Mouse (Mus musculus): ENCODE measurements around the gene Cenps. TPM values are rescaled to one million over a fixed set of nuclear protein-coding genes. Genes with fewer than 3 reads are reported as not detected.
A peak's percentile ranks its signal among the peaks of the same experiment; 100 is the strongest.

Cenps gene
- polyA plus RNA-seq, 1 experiment from 2014 or later: 21.9 TPM

GRCm38 (mm10) chr4:149154859-149155258 is 17.4 kb upstream of the Cenps start:
- WGBS: over 99% methylated on average over 7 of the region's 7 CpGs
- Histone ChIP-seq H3K27me3 (no peaks in the 10 kb centered on the region), H3K27ac (replicated peaks) (no peak overlapping the region), H3K9me3 (no peaks in the 10 kb centered on the region), H3K4me1 (no peaks in the 10 kb centered on the region), H3K4me3 (no peak overlapping the region), H3K36me3 (peaks cover 87% of the 10 kb centered on the region), H3K4me2 (replicated peaks) (no peak overlapping the region), H3K9ac (replicated peaks) (no peak overlapping the region)
- ATAC-seq (replicated peaks): no peak

GRCm38 (mm10) chr4:149150721-149151120 is 13.3 kb upstream of the Cenps start:
- Histone ChIP-seq H3K36me3 (peaks cover 60% of the 10 kb centered on the region), H3K9ac (replicated peaks) (no peak overlapping the region), H3K27me3 (no peaks in the 10 kb centered on the region), H3K27ac (replicated peaks) (no peak overlapping the region), H3K4me2 (replicated peaks) (no peak overlapping the region), H3K4me3 (no peak overlapping the region), H3K9me3 (no peaks in the 10 kb centered on the region), H3K4me1 (no peaks in the 10 kb centered on the region)
- no peak for ATAC-seq (replicated peaks)
- 92% methylated on average over 11 of the region's 11 CpGs for WGBS

- Histone ChIP-seq H3K27ac (replicated peaks) (no peak overlapping the region), H3K9me3 (no peaks in the 10 kb centered on the region), H3K4me3 (no peak overlapping the region), H3K9ac (replicated peaks) (no peak overlapping the region), H3K36me3 (peaks cover 55% of the 10 kb centered on the region), H3K4me2 (replicated peaks) (no peak overlapping the region), H3K27me3 (no peaks in the 10 kb centered on the region), H3K4me1 (no peaks in the 10 kb centered on the region)
- WGBS: 91% methylated on average over 11 of the region's 11 CpGs
- ATAC-seq (replicated peaks): no peak
Observed at GRCm38 (mm10) chr4:149150256-149150655, 12.8 kb upstream of the Cenps start.

- Histone ChIP-seq H3K27me3 (no peaks in the 10 kb centered on the region), H3K36me3 (peaks cover 49% of the 10 kb centered on the region), H3K9me3 (no peaks in the 10 kb centered on the region), H3K4me2 (replicated peaks) (no peak overlapping the region), H3K27ac (replicated peaks) (no peak overlapping the region), H3K4me3 (no peak overlapping the region), H3K4me1 (peaks cover 1% of the 10 kb centered on the region; the same call in 1 of the 2 replicates), H3K9ac (replicated peaks) (no peak overlapping the region)
- no peak for ATAC-seq (replicated peaks)
- 81% methylated on average over 7 of the region's 7 CpGs for WGBS
Observed at GRCm38 (mm10) chr4:149149611-149150010, 12.2 kb upstream of the Cenps start.

GRCm38 (mm10) chr4:149149196-149149595 is 11.8 kb upstream of the Cenps start:
- no peaks in the 10 kb centered on the region for H3K9me3 ChIP-seq
- H3K4me1 ChIP-seq: peaks cover 3% of the 10 kb centered on the region; the same call in 1 of the 2 replicates
- H3K4me3 ChIP-seq: no peak overlapping the region
- no peak overlapping the region for H3K4me2 ChIP-seq (replicated peaks)
- no peaks in the 10 kb centered on the region for H3K27me3 ChIP-seq
- 87% methylated on average over 9 of the region's 9 CpGs for WGBS
- no peak overlapping the region for H3K9ac ChIP-seq (replicated peaks)
- no peak for ATAC-seq (replicated peaks)
- H3K36me3 ChIP-seq: peaks cover 45% of the 10 kb centered on the region
- no peak overlapping the region for H3K27ac ChIP-seq (replicated peaks)

- Histone ChIP-seq H3K4me3 (no peak overlapping the region), H3K9me3 (no peaks in the 10 kb centered on the region), H3K9ac (replicated peaks) (no peak overlapping the region), H3K27me3 (no peaks in the 10 kb centered on the region), H3K4me2 (replicated peaks) (no peak overlapping the region), H3K4me1 (peaks cover 3% of the 10 kb centered on the region; the same call in 1 of the 2 replicates), H3K27ac (replicated peaks) (no peak overlapping the region), H3K36me3 (peaks cover 34% of the 10 kb centered on the region)
- 78% methylated on average over 4 of the region's 4 CpGs for WGBS
- no peak for ATAC-seq (replicated peaks)
Observed at GRCm38 (mm10) chr4:149148084-149148483, 10.7 kb upstream of the Cenps start.

GRCm38 (mm10) chr4:149147528-149147927 is 10.1 kb upstream of the Cenps start:
- Histone ChIP-seq H3K4me2 (replicated peaks) (no peak overlapping the region), H3K9me3 (no peaks in the 10 kb centered on the region), H3K9ac (replicated peaks) (no peak overlapping the region), H3K4me1 (peaks cover 3% of the 10 kb centered on the region; the same call in 1 of the 2 replicates), H3K27me3 (no peaks in the 10 kb centered on the region), H3K4me3 (no peak overlapping the region), H3K36me3 (peaks cover 28% of the 10 kb centered on the region), H3K27ac (replicated peaks) (no peak overlapping the region)
- ATAC-seq (replicated peaks): no peak
- 87% methylated on average over 7 of the region's 7 CpGs for WGBS

- Histone ChIP-seq H3K9me3 (no peaks in the 10 kb centered on the region), H3K4me2 (replicated peaks) (no peak overlapping the region), H3K27ac (replicated peaks) (no peak overlapping the region), H3K36me3 (peaks cover 9% of the 10 kb centered on the region), H3K4me1 (peaks cover 3% of the 10 kb centered on the region; the same call in 1 of the 2 replicates), H3K27me3 (no peaks in the 10 kb centered on the region), H3K4me3 (no peak overlapping the region), H3K9ac (replicated peaks) (no peak overlapping the region)
- no peak for ATAC-seq (replicated peaks)
- 93% methylated on average over 4 of the region's 4 CpGs for WGBS
Observed at GRCm38 (mm10) chr4:149145151-149145550, 7.7 kb upstream of the Cenps start.

- H3K9ac ChIP-seq (replicated peaks): no peak overlapping the region
- H3K27ac ChIP-seq (replicated peaks): no peak overlapping the region; the same call in 1 of the 2 replicates
- 3% methylated on average over 3 of the region's 3 CpGs for WGBS
- H3K4me3 ChIP-seq: no peak overlapping the region
- no peaks in the 10 kb centered on the region for H3K27me3 ChIP-seq
- peaks cover 3% of the 10 kb centered on the region; the same call in 1 of the 2 replicates for H3K4me1 ChIP-seq
- ATAC-seq (replicated peaks): peak; percentile 90
- no peaks in the 10 kb centered on the region for H3K9me3 ChIP-seq
- H3K36me3 ChIP-seq: 0 out of 2 replicates have a peak, but pooled peaks cover 2% of the 10 kb centered on the region
- H3K4me2 ChIP-seq (replicated peaks): no peak overlapping the region
Observed at GRCm38 (mm10) chr4:149144459-149144858, 7.0 kb upstream of the Cenps start.

- H3K27ac ChIP-seq (replicated peaks): no peak overlapping the region
- 22% methylated on average over 4 of the region's 4 CpGs for WGBS
- no peaks in the 10 kb centered on the region for H3K9me3 ChIP-seq
- no peak for ATAC-seq (replicated peaks)
- no peaks in the 10 kb centered on the region for H3K27me3 ChIP-seq
- H3K9ac ChIP-seq (replicated peaks): no peak overlapping the region
- no peak overlapping the region for H3K4me2 ChIP-seq (replicated peaks)
- no peaks in the 10 kb centered on the region for H3K36me3 ChIP-seq
- H3K4me3 ChIP-seq: no peak overlapping the region
- peaks cover 3% of the 10 kb centered on the region; the same call in 1 of the 2 replicates for H3K4me1 ChIP-seq
Observed at GRCm38 (mm10) chr4:149143594-149143993, 6.2 kb upstream of the Cenps start.

- H3K27ac ChIP-seq (replicated peaks): no peak overlapping the region
Observed at GRCm38 (mm10) chr4:149138515-149138914, 1.1 kb upstream of the Cenps start.

GRCm38 (mm10) chr4:149136116-149136850 is 1.1 kb downstream of the Cenps start:
- 58% methylated on average over 18 of the region's 18 CpGs for WGBS

More at GRCm38 (mm10) chr4:149138515-149138914, 1.1 kb upstream of the Cenps start:
- H3K36me3 ChIP-seq: no peaks in the 10 kb centered on the region
- no peak overlapping the region for H3K9ac ChIP-seq (replicated peaks)
- no peak overlapping the region for H3K4me3 ChIP-seq
- no peak for ATAC-seq (replicated peaks)
- peaks cover 8% of the 10 kb centered on the region for H3K4me1 ChIP-seq
- H3K4me2 ChIP-seq (replicated peaks): no peak overlapping the region
- WGBS: 88% methylated on average over 8 of the region's 8 CpGs
- no peaks in the 10 kb centered on the region for H3K9me3 ChIP-seq
- no peaks in the 10 kb centered on the region for H3K27me3 ChIP-seq

More at GRCm38 (mm10) chr4:149136116-149136850, 1.1 kb downstream of the Cenps start:
- ATAC-seq (replicated peaks): peak; percentile 18; the same call in 1 of the 2 replicates
- Histone ChIP-seq H3K4me1 (peaks cover 8% of the 10 kb centered on the region), H3K4me3 (peak overlapping the region; percentile 69), H3K36me3 (no peaks in the 10 kb centered on the region), H3K4me2 (replicated peaks) (peak overlapping the region; percentile 79), H3K9ac (replicated peaks) (peak overlapping the region; percentile 66), H3K27me3 (no peaks in the 10 kb centered on the region), H3K9me3 (no peaks in the 10 kb centered on the region), H3K27ac (replicated peaks) (0 out of 2 replicates have a peak overlapping the region, but pooled peaks have one; percentile 87)
